Mouse (Mus musculus) embryonic facial prominence, embryonic 13.5 days (tissue): ENCODE measurements at regions not wholly inside any gene's neighbourhood (a gene's known extent, or its start where the extent isn't known, plus 50 kb on each side); places are given as distances from the start of the nearest gene placed in this dataset.

ENCODE experiments used
- ATAC-seq: fragments of 200-750 bp; cut with Nextera tagmentation; 2 replicates; pipeline ENCODE4 v1.8.0; 2017; ENCODE audit warnings: low read depth; ENCODE audit not compliant: insufficient number of reproducible peaks, insufficient read depth, low FRiP score, low TSS enrichment
- H3K27ac ChIP-seq: fragments of 300-500 bp; sonication (generic); 2 replicates; pipeline ENCODE4 v1.5.1; 2015; ENCODE audit warnings: moderate library complexity, mild to moderate bottlenecking, inconsistent platforms
- H3K27me3 ChIP-seq: fragments of 300-500 bp; sonication (generic); 2 replicates; pipeline ENCODE4 v1.6.1; 2015; ENCODE audit warnings: mild to moderate bottlenecking, inconsistent platforms
- H3K36me3 ChIP-seq: fragments of 300-500 bp; sonication (generic); 2 replicates; pipeline ENCODE4 v1.6.1; 2015; ENCODE audit warnings: mild to moderate bottlenecking, inconsistent platforms
- H3K4me1 ChIP-seq: fragments of 300-500 bp; sonication (generic); 2 replicates; pipeline ENCODE4 v1.6.1; 2015; ENCODE audit warnings: inconsistent platforms
- H3K4me2 ChIP-seq: fragments of 300-500 bp; sonication (generic); 2 replicates; pipeline ENCODE4 v1.6.1; 2015; ENCODE audit warnings: moderate library complexity, mild to moderate bottlenecking, inconsistent platforms
- H3K4me3 ChIP-seq: fragments of 300-500 bp; sonication (generic); 2 replicates; pipeline ENCODE4 v1.5.1; 2015; ENCODE audit warnings: mild to moderate bottlenecking, inconsistent platforms
- H3K9ac ChIP-seq: fragments of 300-500 bp; sonication (generic); 2 replicates; pipeline ENCODE4 v1.6.1; 2015; ENCODE audit warnings: mild to moderate bottlenecking, inconsistent platforms
- H3K9me3 ChIP-seq: fragments of 300-500 bp; sonication (generic); 2 replicates; pipeline ENCODE4 v1.6.1; 2016; ENCODE audit warnings: inconsistent platforms
- WGBS: fragments of 180-500 bp; shearing (Covaris S2); methylation state at CpG from one replicate; pipeline ENCODE4 v1.1.7; 2015; ENCODE audit warnings: mixed read lengths; 5-methylcytosine and 5-hydroxymethylcytosine counted together

DNA sequence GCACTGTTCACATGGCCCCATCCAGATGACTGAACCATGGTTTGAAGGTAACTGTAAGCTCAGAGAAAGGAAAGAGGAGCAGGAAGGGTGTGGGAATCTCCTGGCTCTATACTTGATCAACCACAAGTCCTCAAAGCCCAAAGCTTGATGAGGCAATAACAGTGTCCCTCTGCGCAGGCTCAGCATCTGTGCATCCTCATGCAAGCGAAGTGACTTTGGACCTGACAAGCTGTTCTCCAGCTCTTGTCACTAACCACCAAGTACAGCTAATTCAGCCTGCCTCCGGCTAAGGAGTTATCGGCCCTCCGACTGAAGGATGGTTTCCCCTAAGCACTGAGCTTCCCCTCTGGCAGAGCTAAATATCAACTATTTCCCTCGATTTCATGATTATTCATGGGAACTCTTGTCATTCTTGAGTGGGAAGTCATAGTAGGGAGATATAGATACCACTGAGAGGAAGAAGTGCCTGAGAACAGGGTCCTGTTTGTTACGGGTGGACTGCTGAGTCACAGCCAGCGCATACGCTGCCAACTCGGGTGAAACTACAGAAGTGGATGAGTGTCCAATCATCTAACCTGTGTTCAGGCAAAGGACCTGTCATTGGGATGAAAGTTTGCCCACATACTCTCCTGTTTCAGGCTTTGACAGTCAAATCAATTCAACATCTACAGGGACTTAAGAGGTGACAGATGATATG lies 106.6 kb upstream of the Id2 start:
- Histone ChIP-seq H3K4me3 (no peak overlapping the region), H3K36me3 (no peaks in the 10 kb centered on the region), H3K27me3 (no peaks in the 10 kb centered on the region), H3K9me3 (peaks cover 4% of the 10 kb centered on the region; the same call in 1 of the 2 replicates), H3K4me2 (no peak overlapping the region), H3K9ac (no peak overlapping the region), H3K27ac (no peak overlapping the region), H3K4me1 (0 out of 2 replicates have a peak, but pooled peaks cover 5% of the 10 kb centered on the region)
- no peak for ATAC-seq
- WGBS = 87% methylated on average over 10 of the region's 10 CpGs

DNA sequence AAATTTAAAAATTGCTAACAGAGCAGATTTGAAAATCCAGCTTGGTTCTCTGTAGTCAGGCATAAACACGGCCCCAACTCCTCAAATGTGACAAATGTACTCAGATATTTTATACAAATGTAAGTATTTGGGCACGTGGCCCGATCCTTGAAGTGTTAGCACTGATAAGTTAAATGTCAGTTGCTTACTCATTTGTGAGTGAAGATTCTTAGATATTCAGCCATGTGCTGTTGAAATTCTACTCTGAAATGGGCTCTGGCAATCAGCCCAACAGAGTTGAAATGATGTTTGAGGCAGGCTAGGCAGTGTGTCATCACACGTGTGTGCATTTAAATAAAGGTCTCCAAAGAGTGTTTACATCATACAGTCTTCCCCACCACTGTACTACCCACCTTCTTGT lies 103.2 kb upstream of the Id2 start:
- no peaks in the 10 kb centered on the region for H3K27me3 ChIP-seq
- H3K9me3 ChIP-seq = peaks cover 4% of the 10 kb centered on the region; the same call in 1 of the 2 replicates
- H3K4me3 ChIP-seq = no peak overlapping the region
- H3K4me2 ChIP-seq = no peak overlapping the region
- no peak overlapping the region for H3K9ac ChIP-seq
- H3K4me1 ChIP-seq = 0 out of 2 replicates have a peak, but pooled peaks cover 3% of the 10 kb centered on the region
- no peaks in the 10 kb centered on the region for H3K36me3 ChIP-seq
- no peak for ATAC-seq
- no peak overlapping the region for H3K27ac ChIP-seq
- 83% methylated on average over 4 of the region's 4 CpGs for WGBS

DNA sequence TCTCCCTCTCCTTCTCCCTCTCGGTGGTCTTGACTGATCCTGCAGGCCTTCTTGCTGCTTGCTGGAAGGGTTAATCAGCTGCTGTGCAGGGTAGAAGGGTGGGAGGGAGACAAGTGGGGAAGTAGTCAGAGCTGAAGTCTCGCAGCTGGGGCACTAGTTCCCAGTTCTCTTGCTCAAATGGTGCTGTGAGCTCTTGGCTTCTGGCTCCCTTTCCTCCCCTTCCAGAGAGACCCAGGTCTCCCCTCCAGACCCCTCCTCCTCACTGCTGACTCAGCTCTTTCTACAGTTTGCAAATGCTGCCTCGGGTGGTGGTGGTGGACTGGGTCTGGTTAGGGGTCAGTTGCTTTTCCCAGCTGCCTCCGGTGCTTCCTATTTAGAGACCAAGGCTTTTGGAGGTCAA lies 100.8 kb upstream of the Id2 start:
- Histone ChIP-seq H3K9me3 (peaks cover 4% of the 10 kb centered on the region; the same call in 1 of the 2 replicates), H3K27me3 (no peaks in the 10 kb centered on the region), H3K36me3 (no peaks in the 10 kb centered on the region), H3K27ac (no peak overlapping the region), H3K4me2 (no peak overlapping the region), H3K4me1 (0 out of 2 replicates have a peak, but pooled peaks cover 3% of the 10 kb centered on the region), H3K9ac (no peak overlapping the region), H3K4me3 (no peak overlapping the region)
- WGBS = 14% methylated on average over 4 of the region's 4 CpGs
- no peak for ATAC-seq

DNA sequence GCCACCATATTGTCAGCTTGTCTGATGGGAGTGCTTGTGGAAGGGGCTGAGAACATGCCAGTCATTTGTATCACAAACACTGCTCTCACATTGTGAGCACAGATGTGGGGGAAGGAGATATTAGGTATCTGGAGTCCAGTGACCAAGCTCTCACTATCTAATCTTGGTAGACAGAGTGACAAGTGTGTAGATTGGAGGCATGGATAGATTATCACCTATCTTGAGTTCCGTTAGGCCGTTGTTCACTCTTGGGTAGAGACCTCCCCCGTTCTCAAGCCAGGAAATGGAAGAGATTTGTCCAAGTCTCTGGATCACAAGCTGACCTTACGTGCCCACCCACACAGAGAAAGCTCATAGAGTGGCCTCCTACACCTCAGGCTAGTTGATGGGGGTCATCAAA lies 99.1 kb upstream of the Id2 start:
- 88% methylated on average over 4 of the region's 4 CpGs for WGBS
- H3K9ac ChIP-seq = no peak overlapping the region
- peaks cover 4% of the 10 kb centered on the region; the same call in 1 of the 2 replicates for H3K4me1 ChIP-seq
- H3K36me3 ChIP-seq = no peaks in the 10 kb centered on the region
- H3K27me3 ChIP-seq = no peaks in the 10 kb centered on the region
- H3K4me3 ChIP-seq = no peak overlapping the region
- peaks cover 4% of the 10 kb centered on the region; the same call in 1 of the 2 replicates for H3K9me3 ChIP-seq
- H3K27ac ChIP-seq = no peak overlapping the region
- ATAC-seq = no peak
- H3K4me2 ChIP-seq = no peak overlapping the region

DNA sequence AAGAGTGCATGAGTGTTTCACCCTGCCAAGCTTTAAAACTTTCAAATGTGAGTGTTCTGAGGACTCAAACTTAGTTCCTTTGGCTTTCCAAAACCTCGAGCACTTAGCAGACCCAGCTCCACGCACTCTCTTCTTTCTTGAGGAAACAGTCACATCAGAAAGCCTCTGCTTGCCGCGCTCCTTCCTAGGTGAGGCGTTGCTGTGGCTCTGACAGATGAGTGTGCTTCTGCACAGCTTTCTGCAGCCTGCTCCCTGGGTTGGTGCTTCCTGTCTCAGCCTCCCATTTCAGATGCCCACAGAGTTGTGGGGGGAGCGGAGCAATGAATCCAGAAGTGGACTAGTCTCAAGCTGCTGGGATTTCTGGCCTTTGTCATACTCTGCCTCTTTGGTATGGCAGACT lies 95.3 kb upstream of the Id2 start:
- ATAC-seq = no peak
- no peak overlapping the region for H3K4me2 ChIP-seq
- H3K4me1 ChIP-seq = peaks cover 27% of the 10 kb centered on the region
- H3K4me3 ChIP-seq = no peak overlapping the region
- WGBS = 89% methylated on average over 6 of the region's 6 CpGs
- H3K36me3 ChIP-seq = no peaks in the 10 kb centered on the region
- no peaks in the 10 kb centered on the region for H3K27me3 ChIP-seq
- H3K9me3 ChIP-seq = no peaks in the 10 kb centered on the region; the same call in 1 of the 2 replicates
- H3K9ac ChIP-seq = no peak overlapping the region
- H3K27ac ChIP-seq = no peak overlapping the region

DNA sequence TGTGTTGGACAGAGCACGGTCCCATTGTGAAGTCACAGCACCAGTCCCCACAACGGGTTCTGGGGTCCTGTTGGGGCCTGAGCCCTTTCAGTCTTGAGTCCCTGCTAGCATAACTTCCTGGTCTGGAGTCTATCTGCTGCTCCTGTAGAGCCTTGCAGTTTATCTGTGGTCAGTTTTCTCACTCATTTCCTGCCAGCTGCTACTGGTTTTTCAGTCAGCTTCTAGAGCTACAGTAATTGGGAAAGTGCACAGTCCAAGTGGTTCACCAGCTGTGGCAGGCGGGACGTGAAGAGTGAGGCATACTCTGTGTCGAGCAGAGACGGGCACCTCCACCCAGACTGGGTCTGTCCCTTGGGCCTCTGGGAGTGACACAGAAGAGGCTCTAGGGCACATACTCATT lies 93.4 kb upstream of the Id2 start:
- Histone ChIP-seq H3K27me3 (no peaks in the 10 kb centered on the region), H3K36me3 (no peaks in the 10 kb centered on the region), H3K9ac (no peak overlapping the region), H3K4me3 (no peak overlapping the region), H3K27ac (0 out of 2 replicates have a peak overlapping the region, but pooled peaks have one; percentile 17), H3K4me1 (peaks cover 27% of the 10 kb centered on the region), H3K4me2 (no peak overlapping the region), H3K9me3 (no peaks in the 10 kb centered on the region; the same call in 1 of the 2 replicates)
- ATAC-seq = no peak
- whole genome bisulfite sequencing = 48% methylated on average over 6 of the region's 6 CpGs

DNA sequence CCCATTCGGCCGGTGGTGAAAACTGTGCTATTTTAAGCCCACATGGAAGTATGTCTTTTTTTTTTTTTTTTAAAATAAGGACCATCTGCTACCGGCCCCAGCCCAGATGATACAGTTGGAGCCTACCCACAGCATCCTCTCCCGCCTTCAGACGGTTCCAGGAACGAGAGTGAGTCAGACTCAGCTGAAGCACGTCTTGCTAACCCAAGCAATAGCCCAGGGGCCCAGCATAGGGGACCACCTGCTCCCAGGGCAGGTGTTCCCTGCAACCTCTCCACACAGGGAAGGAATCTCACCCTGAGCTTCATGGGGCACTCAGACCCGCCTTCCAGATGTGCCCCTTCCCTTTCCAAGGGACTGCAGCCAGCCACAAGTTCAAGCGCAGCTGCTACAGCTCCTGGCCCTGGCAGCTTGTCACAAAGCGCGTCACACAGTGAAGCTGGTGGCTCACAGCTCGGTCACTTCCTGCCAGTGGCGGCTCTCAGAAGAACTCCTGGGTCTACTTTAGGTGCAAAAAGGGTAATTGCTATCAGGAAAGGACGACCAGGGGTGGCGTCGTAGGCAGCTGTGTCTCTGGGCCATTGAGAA lies 92.3 kb upstream of the Id2 start:
- no peaks in the 10 kb centered on the region; the same call in 1 of the 2 replicates for H3K9me3 ChIP-seq
- no peak overlapping the region for H3K4me3 ChIP-seq
- no peak overlapping the region for H3K4me2 ChIP-seq
- H3K27me3 ChIP-seq = no peaks in the 10 kb centered on the region
- WGBS = 49% methylated on average over 16 of the region's 16 CpGs
- H3K27ac ChIP-seq = 0 out of 2 replicates have a peak overlapping the region, but pooled peaks have one; percentile 17
- peaks cover 27% of the 10 kb centered on the region for H3K4me1 ChIP-seq
- H3K36me3 ChIP-seq = no peaks in the 10 kb centered on the region
- ATAC-seq = no peak
- no peak overlapping the region for H3K9ac ChIP-seq

DNA sequence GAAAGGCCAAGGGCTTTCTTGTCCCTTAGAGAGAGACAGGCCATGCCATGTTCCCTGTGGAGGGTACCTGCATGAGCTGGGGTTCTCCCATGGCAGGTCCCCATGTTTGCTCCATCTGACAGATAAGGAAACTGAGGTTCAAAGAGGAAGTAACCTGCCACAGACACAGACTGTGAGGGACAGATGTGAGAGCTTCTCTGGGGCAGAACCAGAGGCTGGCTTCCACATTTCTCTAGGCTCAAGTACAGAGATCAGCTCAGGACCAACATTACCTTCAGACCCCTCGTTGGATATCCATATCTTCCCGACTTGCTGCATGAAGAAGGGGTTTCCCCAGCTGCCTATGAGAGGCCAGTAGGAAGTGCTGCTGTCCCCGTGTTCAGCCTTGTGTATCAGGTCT lies 91.6 kb upstream of the Id2 start:
- Histone ChIP-seq H3K36me3 (no peaks in the 10 kb centered on the region), H3K9ac (no peak overlapping the region), H3K4me3 (no peak overlapping the region), H3K27ac (no peak overlapping the region), H3K4me1 (peaks cover 27% of the 10 kb centered on the region), H3K27me3 (no peaks in the 10 kb centered on the region), H3K4me2 (no peak overlapping the region), H3K9me3 (no peaks in the 10 kb centered on the region; the same call in 1 of the 2 replicates)
- ATAC-seq = no peak
- 67% methylated on average over 3 of the region's 3 CpGs for WGBS

DNA sequence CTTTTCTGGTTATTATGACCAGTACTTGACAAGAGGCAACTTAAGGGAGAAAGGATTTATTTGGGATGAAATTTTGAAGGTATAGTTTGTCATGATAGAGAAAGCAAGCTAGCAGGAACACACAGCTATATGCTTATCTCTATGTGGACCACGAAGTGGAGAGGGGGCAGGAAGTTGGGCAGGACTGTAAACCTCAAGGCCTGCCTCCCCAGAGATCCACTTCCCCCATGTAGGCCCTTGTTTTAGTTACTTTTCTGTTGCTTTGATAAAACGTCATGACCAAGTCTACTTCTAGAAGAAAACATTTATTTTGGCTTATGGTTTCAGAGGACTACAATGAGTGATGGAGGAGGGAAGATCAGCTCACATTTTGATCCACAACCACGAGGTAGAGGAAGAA lies 90.3 kb upstream of the Id2 start:
- Histone ChIP-seq H3K27ac (no peak overlapping the region), H3K9me3 (no peaks in the 10 kb centered on the region; the same call in 1 of the 2 replicates), H3K36me3 (no peaks in the 10 kb centered on the region), H3K4me2 (no peak overlapping the region), H3K4me1 (peaks cover 27% of the 10 kb centered on the region), H3K4me3 (no peak overlapping the region), H3K27me3 (no peaks in the 10 kb centered on the region), H3K9ac (no peak overlapping the region)
- ATAC-seq = no peak
- WGBS = 78% methylated on average over 3 of the region's 3 CpGs

DNA sequence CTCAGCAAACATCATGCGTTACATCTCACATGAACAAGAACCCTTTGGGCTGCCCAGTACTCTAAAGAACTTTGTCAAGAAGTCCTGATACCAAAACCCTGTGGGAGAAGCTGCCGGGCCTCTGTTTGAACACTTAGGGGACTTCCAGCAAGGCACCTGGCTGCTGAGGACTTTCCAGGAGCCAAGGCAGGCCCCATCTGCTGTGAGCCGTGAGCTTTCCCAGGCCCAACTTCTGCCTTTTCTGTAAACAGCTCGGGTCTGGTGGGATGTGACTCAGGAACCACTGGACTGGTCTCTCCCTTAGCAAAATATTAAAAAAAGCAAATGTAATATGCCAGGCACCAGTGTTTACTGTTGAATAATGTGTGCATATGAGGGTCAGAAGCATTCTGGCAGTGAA lies 85.7 kb upstream of the Id2 start:
- no peak overlapping the region for H3K4me2 ChIP-seq
- H3K27ac ChIP-seq = no peak overlapping the region
- H3K9ac ChIP-seq = no peak overlapping the region
- no peaks in the 10 kb centered on the region for H3K4me1 ChIP-seq
- H3K9me3 ChIP-seq = no peaks in the 10 kb centered on the region; the same call in 1 of the 2 replicates
- no peak for ATAC-seq
- no peak overlapping the region for H3K4me3 ChIP-seq
- H3K27me3 ChIP-seq = no peaks in the 10 kb centered on the region
- WGBS = 92% methylated on average over 4 of the region's 4 CpGs
- H3K36me3 ChIP-seq = no peaks in the 10 kb centered on the region

DNA sequence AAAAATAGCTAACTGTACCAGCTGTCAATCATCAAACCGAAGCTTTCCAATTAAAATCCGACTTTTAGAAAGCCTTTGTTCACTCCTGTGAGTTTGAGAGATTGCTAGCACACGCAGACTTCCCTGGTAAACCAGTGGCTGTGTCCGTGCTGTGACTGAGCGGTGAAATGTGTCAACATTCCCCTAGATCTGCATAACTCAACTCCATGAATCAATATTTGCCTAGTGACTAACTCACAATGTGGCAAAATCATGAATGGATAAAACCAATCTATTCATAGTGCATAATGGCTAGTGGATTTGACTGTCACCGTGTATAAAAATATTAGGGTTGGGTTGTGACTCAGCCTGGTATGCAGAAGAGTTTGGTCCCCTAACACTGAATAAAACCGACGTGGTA lies 84.4 kb upstream of the Id2 start:
- H3K4me2 ChIP-seq = no peak overlapping the region
- no peaks in the 10 kb centered on the region for H3K27me3 ChIP-seq
- no peaks in the 10 kb centered on the region for H3K4me1 ChIP-seq
- H3K36me3 ChIP-seq = no peaks in the 10 kb centered on the region
- H3K9me3 ChIP-seq = no peaks in the 10 kb centered on the region
- H3K27ac ChIP-seq = no peak overlapping the region
- 84% methylated on average over 8 of the region's 8 CpGs for WGBS
- H3K4me3 ChIP-seq = no peak overlapping the region
- ATAC-seq = no peak
- H3K9ac ChIP-seq = no peak overlapping the region

DNA sequence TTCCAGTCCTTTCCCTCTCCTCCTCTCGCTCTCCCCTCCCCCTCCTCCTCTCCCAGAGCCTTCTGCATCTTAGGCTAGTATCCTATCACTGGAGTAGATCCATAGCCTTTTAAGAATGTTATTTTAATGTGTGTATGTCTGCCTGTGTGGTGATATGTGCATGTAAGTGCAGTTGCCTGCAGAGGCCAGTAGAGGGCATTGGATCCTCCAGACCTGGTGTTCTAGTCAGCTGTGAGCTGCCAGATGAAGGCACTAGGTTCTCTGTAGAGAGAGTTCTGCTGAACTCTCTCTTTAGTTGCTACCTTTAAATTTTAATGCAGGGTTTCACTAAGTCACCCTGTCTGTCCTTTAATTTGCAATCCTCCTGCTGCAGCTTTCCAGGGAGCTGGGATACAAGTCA lies 83.9 kb upstream of the Id2 start:
- ATAC-seq = no peak
- Histone ChIP-seq H3K9ac (no peak overlapping the region), H3K36me3 (no peaks in the 10 kb centered on the region), H3K27ac (no peak overlapping the region), H3K9me3 (no peaks in the 10 kb centered on the region), H3K4me1 (no peaks in the 10 kb centered on the region), H3K4me3 (no peak overlapping the region), H3K27me3 (no peaks in the 10 kb centered on the region), H3K4me2 (no peak overlapping the region)
- 88% methylated on average over 1 of the region's 1 CpGs for WGBS
